Mouse (Mus musculus) megakaryocyte, embryonic 14.5 days (primary cell): Measurements from ENCODE around the gene Ofcc1. TPM values are rescaled to one million over a fixed set of nuclear protein-coding genes. Genes with fewer than 3 reads are reported as not detected.

ENCODE experiments used
- H3K27me3 ChIP-seq: replicated peaks from 2 replicates; pipeline ENCODE3; 2012; ENCODE audit warnings: inconsistent platforms
- H3K36me3 ChIP-seq: replicated peaks from 2 replicates; pipeline ENCODE3; 2012; ENCODE audit warnings: low read length, inconsistent platforms, mixed read lengths
- H3K4me1 ChIP-seq: 2 replicates; pipeline ENCODE4 v1.6.1; 2012; ENCODE audit warnings: inconsistent platforms
- H3K4me3 ChIP-seq: replicated peaks from 2 replicates; pipeline ENCODE3; 2012; ENCODE audit warnings: moderate library complexity, mild to moderate bottlenecking, inconsistent platforms
- H3K9me3 ChIP-seq: 2 replicates; pipeline ENCODE4 v1.6.1; 2012; ENCODE audit warnings: inconsistent platforms
- FLI1 ChIP-seq: IDR thresholded peaks from 2 replicates; pipeline ENCODE4 v1.6.1; 2012; ENCODE audit warnings: low read length, inconsistent platforms, mixed read lengths
- GATA1 ChIP-seq: IDR thresholded peaks from 3 replicates; pipeline ENCODE4 v1.6.1; 2012; ENCODE audit warnings: mixed read lengths, low read length, inconsistent platforms, borderline replicate concordance
- polyA plus RNA-seq: library from polyadenylated mRNA; stranded (reverse); fragments of >175 nt; gene quantifications from 2 replicates; pipeline ENCODE4 v1.2.3, GENCODE M21; 2012; ENCODE audit warnings: low replicate concordance; ENCODE audit not compliant: insufficient read depth

Ofcc1 gene
- polyA plus RNA-seq, 1 experiment: not detected

DNA sequence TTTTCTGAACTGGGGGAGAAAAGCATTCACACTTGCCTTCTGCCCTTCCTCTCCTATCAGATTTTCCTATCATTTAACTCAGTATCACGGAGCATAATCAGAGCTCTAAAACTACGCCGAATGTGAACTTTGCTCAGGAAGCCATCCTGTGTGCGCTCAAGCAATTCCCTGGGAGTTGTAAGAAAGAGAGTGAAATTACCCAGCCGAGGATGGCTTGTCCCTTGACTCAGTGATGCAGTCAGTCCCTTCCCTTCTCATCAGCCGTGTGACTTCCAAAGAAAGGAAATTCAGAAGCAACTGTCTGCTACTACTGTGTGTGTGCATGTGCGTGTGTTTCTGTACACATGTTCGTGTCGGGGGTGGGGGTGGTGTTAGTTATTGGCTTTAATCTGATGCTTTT lies 93.7 kb downstream of the Ofcc1 start:
- H3K27me3 ChIP-seq: no peaks in the 10 kb centered on the region
- H3K4me3 ChIP-seq: no peak overlapping the region
- no peaks in the 10 kb centered on the region for H3K36me3 ChIP-seq
- peaks cover 15% of the 10 kb centered on the region for H3K9me3 ChIP-seq
- no peak for TF ChIP-seq GATA1
- no peak for TF ChIP-seq FLI1
- H3K4me1 ChIP-seq: no peaks in the 10 kb centered on the region

DNA sequence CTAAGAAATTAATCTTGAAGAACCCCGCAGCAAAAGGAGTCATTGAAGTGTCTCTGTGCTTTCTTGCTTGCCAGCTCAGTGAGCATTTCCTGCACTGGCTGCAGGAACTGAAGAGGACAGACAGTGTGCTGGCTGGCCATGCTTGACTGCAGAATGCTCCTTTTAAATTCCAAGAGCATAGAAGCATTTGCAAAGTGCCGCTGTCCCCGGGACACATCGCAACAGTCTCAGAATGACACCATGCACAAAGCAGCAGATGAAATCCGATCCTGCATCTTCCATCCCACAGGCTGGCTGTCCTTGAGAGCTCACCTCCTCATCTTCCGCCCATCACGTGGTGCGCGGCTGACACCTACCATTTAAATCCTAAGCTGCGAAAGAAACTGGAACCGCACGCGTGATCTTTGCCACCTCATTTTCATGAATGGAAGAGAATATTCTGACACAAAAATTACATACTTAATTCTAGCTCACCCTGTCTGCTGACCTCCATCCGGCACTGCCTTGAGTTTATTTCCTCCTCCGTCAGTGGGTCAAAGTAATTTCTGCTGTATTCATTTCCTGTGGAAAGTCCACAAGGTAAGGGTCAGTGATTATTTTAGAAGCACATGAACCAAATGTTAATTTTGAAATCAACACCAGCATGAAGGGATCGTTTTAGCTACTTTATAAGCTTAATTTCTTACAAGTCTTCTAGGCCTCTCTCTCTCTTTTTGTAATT lies 98.0 kb downstream of the Ofcc1 start:
- Histone ChIP-seq H3K36me3 (no peaks in the 10 kb centered on the region), H3K27me3 (no peaks in the 10 kb centered on the region), H3K4me3 (no peak overlapping the region), H3K9me3 (peaks cover 13% of the 10 kb centered on the region), H3K4me1 (no peaks in the 10 kb centered on the region)
- TF ChIP-seq GATA1 (no peak), FLI1 (no peak)

DNA sequence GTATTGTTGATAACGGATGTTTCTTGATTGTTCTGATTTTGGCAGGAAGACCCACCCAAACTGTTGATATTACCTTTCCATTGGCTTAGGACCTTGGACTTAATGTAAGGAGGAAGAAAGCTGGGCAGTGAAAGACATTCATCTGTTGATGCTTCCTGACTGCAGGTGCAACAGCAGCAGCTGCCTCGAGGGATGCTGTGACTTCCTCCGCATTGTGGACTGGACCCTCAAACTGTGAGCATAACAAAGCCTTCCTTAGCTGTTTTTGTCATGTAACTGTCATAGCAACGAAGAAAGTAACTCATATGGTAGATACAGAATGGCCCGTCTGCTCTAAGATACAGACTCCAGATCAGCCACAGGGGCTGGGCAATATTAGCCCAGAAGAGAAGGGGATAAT lies 102.5 kb downstream of the Ofcc1 start:
- H3K9me3 ChIP-seq: peaks cover 12% of the 10 kb centered on the region
- H3K4me3 ChIP-seq: no peak overlapping the region
- no peaks in the 10 kb centered on the region for H3K36me3 ChIP-seq
- TF ChIP-seq FLI1 (no peak), GATA1 (no peak)
- H3K4me1 ChIP-seq: no peaks in the 10 kb centered on the region
- no peaks in the 10 kb centered on the region for H3K27me3 ChIP-seq

DNA sequence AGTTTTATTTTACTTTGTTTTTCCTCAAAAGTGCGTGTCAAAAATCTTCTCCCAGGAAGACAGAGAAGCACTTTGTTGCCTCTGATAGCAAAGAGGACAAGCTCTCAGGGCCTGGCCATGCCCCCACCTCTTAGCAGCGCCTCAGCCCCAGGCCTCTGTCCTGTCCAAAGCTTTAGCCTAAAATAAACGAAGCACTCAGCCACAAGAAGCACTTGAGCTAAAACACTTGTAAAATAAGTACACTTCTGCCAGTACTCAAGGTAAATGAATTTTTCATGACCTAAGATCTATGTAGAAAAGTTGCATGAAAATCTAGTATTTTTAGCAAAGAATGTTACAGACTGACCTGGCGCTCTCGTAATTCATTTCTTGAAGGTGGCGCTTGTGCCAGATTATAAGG lies 117.4 kb downstream of the Ofcc1 start:
- Histone ChIP-seq H3K9me3 (no peaks in the 10 kb centered on the region), H3K36me3 (no peaks in the 10 kb centered on the region), H3K4me1 (no peaks in the 10 kb centered on the region), H3K27me3 (no peaks in the 10 kb centered on the region), H3K4me3 (no peak overlapping the region)
- no peak for TF ChIP-seq FLI1
- TF ChIP-seq GATA1: no peak

DNA sequence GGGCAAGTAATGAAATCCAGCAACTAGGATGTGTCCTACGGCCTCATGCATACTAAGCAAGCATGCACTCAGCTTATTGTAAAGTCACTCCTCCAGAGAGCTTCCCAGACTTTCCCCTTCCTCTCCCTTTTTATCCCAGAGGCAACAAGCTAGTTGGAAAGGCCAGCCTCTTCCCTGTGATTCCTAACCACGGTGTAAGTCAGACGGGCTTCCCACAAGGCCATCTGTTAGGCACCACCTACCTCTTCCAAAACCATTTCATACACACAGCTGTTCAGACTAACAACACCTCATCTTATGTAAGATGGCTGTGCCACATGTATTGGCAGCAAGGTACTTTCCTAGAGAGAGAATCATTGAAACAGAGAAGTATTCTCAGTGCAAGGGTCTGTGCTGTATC lies 124.9 kb downstream of the Ofcc1 start:
- H3K9me3 ChIP-seq: peaks cover 12% of the 10 kb centered on the region; the same call in 1 of the 2 replicates
- no peak overlapping the region for H3K4me3 ChIP-seq
- no peaks in the 10 kb centered on the region for H3K36me3 ChIP-seq
- H3K4me1 ChIP-seq: no peaks in the 10 kb centered on the region
- H3K27me3 ChIP-seq: no peaks in the 10 kb centered on the region
- TF ChIP-seq FLI1 (no peak), GATA1 (no peak)

DNA sequence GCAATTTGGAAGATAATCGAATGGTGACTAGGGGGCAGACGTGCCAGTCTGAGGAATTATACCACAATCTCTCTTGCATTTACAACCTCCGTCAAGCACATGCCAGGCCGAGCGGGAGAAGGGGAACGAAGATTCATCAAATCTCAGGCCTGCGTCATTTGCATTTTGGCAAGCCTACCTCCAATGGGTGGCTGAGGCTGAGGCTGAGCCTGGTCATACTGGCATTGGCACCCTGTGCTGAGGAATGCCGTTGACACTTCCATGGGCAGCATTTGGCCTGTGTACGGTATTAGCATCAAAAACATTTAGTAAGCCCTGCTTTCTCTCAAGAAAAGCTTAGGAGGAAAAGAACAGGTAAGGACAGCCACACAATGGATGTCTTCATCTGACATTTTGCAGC lies 152.9 kb downstream of the Ofcc1 start:
- H3K4me1 ChIP-seq: no peaks in the 10 kb centered on the region
- H3K27me3 ChIP-seq: no peaks in the 10 kb centered on the region
- H3K36me3 ChIP-seq: no peaks in the 10 kb centered on the region
- H3K9me3 ChIP-seq: peaks cover 19% of the 10 kb centered on the region
- no peak overlapping the region for H3K4me3 ChIP-seq
- TF ChIP-seq FLI1: no peak
- no peak for TF ChIP-seq GATA1

DNA sequence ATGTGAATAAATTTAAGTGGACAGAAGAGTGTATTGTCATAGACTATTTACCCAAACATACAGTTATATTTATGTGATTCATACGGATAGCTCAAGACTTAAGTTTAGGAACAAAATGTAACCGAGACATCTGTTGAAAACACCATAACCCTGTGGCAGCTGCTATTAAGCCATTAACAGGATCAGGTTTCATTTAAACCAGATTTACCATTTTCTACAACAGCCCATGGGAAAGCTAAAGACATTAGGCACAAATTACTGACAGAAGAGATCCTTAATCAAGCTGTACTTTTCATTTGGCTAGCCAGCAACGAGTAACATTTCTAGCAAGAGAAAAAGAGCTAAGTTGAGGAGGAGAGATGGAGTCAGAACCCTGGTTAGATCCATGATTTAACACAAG lies 179.5 kb downstream of the Ofcc1 start:
- Histone ChIP-seq H3K27me3 (no peaks in the 10 kb centered on the region), H3K36me3 (no peaks in the 10 kb centered on the region), H3K4me1 (no peaks in the 10 kb centered on the region), H3K4me3 (no peak overlapping the region), H3K9me3 (peaks cover 15% of the 10 kb centered on the region)
- TF ChIP-seq GATA1: no peak
- TF ChIP-seq FLI1: no peak

DNA sequence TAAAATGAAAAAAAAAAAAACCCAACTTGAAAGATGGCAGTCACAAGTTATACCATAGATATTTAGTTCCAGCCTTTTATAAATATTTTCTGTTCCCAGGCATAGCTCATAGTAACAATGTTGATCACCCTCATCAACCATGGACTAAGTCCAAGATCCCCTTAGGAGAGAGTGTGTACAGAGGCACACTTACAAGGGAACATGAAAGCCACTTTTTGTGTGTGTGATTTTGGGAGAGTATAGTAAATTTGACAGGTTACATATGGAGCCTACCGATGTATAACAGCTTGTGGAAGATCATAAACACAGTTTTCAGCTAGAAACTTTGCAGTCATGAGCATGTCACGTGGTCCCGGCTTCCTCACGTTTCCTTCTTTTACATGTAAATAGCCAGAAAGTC lies 189.5 kb downstream of the Ofcc1 start:
- peaks cover 10% of the 10 kb centered on the region for H3K9me3 ChIP-seq
- TF ChIP-seq FLI1 (no peak), GATA1 (no peak)
- H3K4me1 ChIP-seq: no peaks in the 10 kb centered on the region
- no peak overlapping the region for H3K4me3 ChIP-seq
- H3K27me3 ChIP-seq: no peaks in the 10 kb centered on the region
- H3K36me3 ChIP-seq: no peaks in the 10 kb centered on the region

DNA sequence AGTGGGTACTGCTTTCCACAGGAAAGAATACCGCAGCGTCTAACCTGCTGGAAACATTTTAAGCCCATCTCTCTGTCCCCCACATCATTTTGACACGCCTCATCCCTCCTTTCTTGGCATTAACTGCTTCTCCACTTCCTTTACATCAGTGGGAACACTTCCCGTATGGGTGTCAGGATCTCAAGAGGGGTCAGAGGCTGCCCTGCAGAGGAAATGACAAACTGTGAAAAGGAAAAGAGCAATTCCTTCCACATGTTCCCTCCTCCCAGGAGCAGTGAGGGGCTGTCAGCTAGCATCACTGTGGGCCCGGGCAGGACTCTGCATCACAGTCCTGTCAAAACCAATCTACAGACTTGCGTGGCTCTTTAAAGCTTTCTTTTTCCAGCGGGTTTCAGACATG lies 193.4 kb downstream of the Ofcc1 start:
- peaks cover 6% of the 10 kb centered on the region; the same call in 1 of the 2 replicates for H3K9me3 ChIP-seq
- no peak overlapping the region for H3K4me3 ChIP-seq
- TF ChIP-seq GATA1 (no peak), FLI1 (no peak)
- H3K4me1 ChIP-seq: no peaks in the 10 kb centered on the region
- no peaks in the 10 kb centered on the region for H3K27me3 ChIP-seq
- no peaks in the 10 kb centered on the region for H3K36me3 ChIP-seq

DNA sequence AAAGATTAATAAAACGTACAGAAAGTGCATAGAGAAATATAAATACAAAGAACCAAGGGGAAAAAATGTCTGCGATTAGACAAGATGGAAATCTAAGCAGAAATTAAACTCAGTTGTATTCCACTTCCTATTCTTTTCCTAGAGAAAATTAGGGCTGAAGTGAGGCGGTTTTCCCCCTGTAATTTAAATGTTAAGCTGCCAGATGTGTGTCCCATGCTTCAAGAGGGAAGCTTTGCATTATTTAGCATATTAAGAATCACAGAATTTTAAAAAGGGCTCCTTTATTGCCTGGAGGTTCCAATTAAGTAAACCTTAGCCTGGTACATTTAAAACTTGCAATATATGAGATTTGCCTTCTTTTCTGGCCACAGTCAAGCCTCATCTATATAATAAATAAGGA lies 205.8 kb downstream of the Ofcc1 start:
- no peak for TF ChIP-seq FLI1
- no peak for TF ChIP-seq GATA1
- Histone ChIP-seq H3K4me1 (no peaks in the 10 kb centered on the region), H3K27me3 (no peaks in the 10 kb centered on the region), H3K9me3 (0 out of 2 replicates have a peak, but pooled peaks cover 4% of the 10 kb centered on the region), H3K4me3 (no peak overlapping the region), H3K36me3 (no peaks in the 10 kb centered on the region)

DNA sequence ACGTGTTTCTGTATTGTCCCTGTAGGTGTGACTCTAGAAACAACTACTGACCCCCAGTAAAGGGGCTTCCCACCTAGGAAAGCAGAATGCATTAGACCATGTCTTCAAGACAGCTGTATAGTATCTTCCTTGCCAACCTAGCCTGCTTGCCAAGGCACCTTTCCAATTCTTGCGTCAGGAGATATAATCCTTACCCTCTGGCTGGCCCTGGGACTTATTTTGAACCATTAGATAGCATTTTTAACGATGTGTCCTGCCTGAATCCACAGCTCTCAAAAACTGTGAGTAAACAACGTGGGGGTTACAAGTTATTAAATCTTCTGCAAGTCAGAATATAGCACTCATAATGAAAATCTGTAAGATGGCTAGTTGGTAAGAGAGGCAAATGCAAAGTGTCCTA lies 221.3 kb downstream of the Ofcc1 start:
- H3K4me3 ChIP-seq: no peak overlapping the region
- H3K36me3 ChIP-seq: no peaks in the 10 kb centered on the region
- peaks cover 15% of the 10 kb centered on the region; the same call in 1 of the 2 replicates for H3K9me3 ChIP-seq
- H3K27me3 ChIP-seq: no peaks in the 10 kb centered on the region
- TF ChIP-seq GATA1 (no peak), FLI1 (no peak)
- no peaks in the 10 kb centered on the region for H3K4me1 ChIP-seq
